Mouse (Mus musculus): ENCODE measurements at regions not wholly inside any gene's neighbourhood (a gene's known extent, or its start where the extent isn't known, plus 50 kb on each side); places are given as distances from the start of the nearest gene placed in this dataset.

DNA sequence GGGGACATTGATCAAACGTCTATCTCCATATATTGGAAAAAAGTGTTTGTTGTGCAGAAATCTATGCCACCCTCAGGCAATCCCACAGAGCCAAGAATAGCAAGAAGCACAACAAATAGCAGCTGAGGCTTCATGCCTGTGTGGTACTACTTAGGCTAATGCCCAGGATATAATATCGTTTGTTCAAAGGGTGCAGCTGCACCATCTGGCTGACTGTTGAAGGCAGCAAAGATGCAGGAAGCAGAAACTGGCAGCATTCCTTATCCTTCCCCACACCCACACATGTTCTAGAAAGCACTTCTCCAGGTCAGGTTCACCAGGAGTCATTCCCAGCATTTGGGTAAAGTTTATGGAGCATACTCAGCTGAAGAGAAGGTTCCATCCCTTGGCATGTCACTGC, 158.1 kb upstream of the Ccn2 start:
- DNase-seq (ENCODE audit: low spot score in 2 of 2): no peak

- DNase-seq (ENCODE audit: low spot score in 2 of 2): no peak
Measured at GRCm38 (mm10) chr10:24444572-24444971, 150.7 kb upstream of the Ccn2 start.

GRCm38 (mm10) chr10:24445036-24445435, 150.2 kb upstream of the Ccn2 start:
- DNase-seq (ENCODE audit: low spot score in 2 of 2): no peak

- no peak for DNase-seq (ENCODE audit: low spot score in 2 of 2)
Measured at GRCm38 (mm10) chr10:24446168-24446567, 149.1 kb upstream of the Ccn2 start.

GRCm38 (mm10) chr10:24447135-24447534, 148.1 kb upstream of the Ccn2 start:
- DNase-seq (ENCODE audit: low spot score in 2 of 2): peak; percentile 3 to 9

DNA sequence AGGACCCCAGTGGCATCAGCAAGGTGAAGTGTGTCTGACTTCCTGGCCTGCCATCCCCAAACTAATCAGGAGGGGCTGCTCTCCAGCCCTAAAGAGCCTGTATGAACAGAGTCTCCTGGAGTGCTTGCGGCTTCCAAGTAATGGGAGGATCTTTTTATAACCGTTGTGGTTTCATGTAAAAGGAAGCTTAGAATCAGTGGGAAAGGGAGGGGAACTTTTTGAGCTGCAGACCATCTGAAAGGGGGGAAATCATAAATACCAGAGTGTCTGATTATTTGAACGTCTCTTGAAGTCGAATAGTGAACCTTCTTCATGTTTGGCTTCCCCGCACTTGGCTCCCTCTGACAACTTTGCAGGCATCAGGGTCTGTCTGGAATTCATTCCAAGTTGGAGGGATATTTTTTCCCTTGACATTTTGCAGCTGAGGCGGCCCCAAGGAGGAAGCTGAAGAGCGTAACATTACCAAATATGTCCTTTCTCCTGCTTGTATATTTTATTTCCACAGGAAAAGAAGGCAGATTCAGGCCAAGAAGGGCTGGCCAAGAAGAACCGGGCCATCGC, 147.2 kb upstream of the Ccn2 start:
- DNase-seq (ENCODE audit: low spot score in 2 of 2): peak; percentile 3 to 21

DNA sequence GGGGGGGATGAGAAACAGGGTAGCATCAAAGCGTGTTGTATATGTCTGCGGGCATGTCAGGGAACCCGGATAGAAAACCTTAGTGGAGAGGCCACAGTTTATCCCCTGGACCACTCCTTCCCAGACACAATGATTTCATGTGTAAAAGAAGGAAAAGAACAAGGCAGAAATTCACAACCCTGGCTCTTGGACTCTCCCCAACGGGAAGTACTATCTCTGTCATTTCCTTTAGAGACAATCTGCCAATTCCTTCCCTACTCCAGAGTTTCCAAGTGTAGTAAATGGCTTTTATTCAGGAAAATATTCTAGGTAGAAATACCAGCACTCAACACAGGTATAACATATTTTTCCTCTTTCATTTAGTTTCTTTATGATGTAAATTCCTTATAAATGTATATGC, 141.7 kb upstream of the Ccn2 start:
- DNase-seq (ENCODE audit: low spot score in 2 of 2): no peak

DNA sequence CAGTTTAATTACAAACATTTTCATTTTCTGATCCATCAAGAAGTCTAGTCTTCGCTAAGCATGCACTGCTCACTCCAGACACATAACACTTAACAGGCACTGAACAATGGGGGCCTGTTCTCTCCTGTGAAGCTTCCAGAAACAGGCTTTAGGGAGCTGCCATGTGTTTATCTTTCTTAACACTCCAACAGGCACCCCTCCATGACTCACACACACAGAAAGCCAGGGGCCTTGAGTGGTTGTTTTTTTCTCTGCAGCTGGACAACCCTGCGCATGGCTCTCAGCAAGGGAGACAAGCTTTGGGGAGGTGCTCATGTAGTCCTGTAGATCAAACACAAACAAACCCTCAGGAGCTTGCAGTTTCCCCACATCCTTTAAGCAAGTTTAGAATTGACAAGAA, 136.6 kb upstream of the Ccn2 start:
- no peak for DNase-seq (ENCODE audit: low spot score in 2 of 2)

DNA sequence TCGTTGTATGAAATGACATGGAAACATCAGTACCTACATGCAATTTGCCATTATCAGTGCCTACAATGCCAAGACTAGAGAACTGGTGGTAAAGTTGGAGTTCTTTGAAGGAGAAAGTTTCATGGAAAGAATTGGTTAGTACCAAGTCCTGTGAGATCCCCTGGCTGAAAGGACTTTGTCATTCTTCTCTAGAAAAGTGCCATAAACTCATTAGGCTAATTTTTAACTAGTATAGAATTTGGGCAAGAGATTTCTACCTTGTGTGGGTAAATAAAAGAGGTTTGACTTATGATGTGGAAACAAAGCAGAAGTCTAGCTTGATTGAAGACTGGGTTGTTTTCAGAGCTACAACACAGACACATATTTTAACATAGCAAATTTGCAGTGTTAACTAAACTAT, 131.4 kb upstream of the Ccn2 start:
- DNase-seq (ENCODE audit: low spot score in 2 of 2): no peak

DNA sequence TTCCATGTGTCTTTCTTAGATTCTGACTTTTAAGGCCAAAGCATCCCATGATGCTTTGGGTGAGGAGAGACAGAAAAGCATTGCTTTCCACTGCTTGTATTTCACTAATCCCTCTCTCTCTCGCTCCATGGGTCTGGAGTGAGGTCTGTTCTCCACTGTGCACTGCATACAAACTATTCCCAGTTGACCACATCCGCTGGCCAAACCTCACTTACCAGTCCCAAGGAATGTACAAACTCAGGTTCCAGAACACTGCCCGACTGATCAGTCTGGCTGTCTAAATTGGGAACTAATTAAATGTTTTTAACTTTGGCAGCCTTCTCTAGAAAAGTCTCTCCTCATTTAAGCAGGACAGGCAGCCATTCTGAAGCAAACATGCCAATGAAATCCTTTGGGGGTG, 130.9 kb upstream of the Ccn2 start:
- no peak for DNase-seq (ENCODE audit: low spot score in 2 of 2)

DNA sequence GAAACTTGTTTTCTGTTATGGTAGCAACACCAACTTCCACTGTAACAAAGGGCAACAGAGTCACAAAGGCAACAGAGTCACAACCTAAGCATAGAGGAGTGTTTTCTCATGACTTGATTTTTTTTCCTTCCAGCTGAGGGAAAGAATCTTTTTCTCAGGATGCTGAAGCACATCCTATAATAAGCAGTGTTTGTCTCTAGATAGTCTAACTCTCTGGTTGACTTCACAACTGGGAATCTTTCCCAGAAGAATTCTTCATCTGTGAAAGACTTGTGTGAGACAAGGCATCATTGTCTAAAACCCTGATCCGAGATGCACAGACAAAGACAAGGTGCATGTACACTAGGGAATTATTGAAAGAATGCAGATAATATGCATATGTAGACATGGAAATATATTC, 125.5 kb upstream of the Ccn2 start:
- no peak for DNase-seq (ENCODE audit: low spot score in 2 of 2)

DNA sequence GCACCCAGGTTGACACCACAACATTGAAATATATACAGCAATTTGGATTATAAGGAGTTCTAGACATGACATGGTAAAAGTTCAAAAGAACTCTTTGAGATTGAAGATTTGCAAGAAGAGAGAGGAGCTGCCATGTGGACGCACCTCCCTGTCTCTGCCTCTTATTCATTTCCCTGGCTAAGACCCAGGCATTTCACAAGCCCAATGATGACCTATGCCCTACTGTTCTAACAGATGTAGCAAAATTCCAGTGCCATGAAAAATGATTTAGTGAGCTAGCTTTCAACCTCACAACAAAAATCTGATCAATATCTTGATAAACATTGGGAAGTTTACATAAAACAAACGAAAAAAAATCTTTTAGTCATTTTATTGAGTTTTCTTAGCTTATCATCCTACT, 123.7 kb upstream of the Ccn2 start:
- DNase-seq (ENCODE audit: low spot score in 2 of 2): no peak

DNA sequence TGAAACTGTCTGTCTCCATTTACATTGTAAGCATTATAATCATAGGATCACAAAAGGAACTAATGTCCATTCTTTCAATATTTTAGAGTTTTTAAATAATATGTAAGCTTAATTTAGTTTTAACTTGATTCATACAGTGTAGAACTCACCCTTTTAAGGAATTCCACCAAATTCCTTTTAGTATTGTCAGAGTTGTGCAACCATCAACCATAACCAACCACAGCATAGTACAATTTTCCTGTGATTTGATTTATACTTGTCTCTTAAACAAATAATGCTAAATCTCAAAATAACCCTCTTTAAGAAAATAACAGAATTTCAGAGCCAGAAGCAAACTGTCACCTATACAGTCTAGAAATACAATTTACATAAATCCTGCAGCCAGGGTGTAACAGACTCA, 119.0 kb upstream of the Ccn2 start:
- no peak for DNase-seq (ENCODE audit: low spot score in 2 of 2)

DNA sequence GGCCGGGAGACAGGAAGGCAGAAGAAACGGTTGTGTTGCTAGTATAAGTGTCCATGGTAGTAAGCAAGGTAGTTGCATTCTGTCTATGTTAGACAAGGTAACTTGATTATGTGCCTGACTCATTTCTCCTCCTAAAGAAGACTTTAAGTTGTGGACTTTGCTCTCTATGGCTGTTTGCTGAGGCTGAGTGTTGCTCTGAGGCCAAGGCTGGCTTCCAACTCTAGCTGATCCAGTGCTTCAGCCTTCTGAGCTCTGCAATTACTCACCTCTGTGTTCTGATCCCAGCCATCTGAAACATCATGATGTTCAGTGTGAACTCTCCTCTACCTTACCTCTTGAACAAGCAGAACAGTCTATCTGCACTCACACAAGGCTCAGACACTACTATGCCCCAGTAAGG, 116.7 kb upstream of the Ccn2 start:
- no peak for DNase-seq (ENCODE audit: low spot score in 2 of 2)

DNA sequence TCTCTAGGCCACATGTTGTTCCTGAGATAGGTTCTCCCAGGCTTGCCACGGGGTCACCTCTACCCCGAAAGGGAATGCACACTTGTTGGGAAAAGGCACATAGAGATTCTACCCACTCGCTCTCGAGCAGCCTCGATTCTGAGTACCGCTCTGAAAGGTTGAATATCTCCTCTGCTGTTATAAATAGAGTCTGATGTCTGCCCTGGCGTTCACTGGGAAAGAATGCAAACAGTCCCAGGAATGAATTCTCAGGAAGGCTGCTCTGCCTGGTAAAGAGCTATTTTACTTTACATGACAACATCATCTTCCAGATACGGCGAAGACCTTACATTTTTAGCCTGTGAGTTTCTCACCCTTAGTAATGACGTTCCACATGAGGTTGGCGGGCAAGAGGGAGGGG, 116.1 kb upstream of the Ccn2 start:
- DNase-seq (ENCODE audit: low spot score in 2 of 2): no peak

GRCm38 (mm10) chr10:24481926-24482612, 113.2 kb upstream of the Ccn2 start:
- no peak for DNase-seq (ENCODE audit: low spot score in 2 of 2)

GRCm38 (mm10) chr10:24483053-24483452, 112.2 kb upstream of the Ccn2 start:
- DNase-seq (ENCODE audit: low spot score in 2 of 2): no peak

GRCm38 (mm10) chr10:24484101-24484660, 111.1 kb upstream of the Ccn2 start:
- no peak for DNase-seq (ENCODE audit: low spot score in 2 of 2)

DNA sequence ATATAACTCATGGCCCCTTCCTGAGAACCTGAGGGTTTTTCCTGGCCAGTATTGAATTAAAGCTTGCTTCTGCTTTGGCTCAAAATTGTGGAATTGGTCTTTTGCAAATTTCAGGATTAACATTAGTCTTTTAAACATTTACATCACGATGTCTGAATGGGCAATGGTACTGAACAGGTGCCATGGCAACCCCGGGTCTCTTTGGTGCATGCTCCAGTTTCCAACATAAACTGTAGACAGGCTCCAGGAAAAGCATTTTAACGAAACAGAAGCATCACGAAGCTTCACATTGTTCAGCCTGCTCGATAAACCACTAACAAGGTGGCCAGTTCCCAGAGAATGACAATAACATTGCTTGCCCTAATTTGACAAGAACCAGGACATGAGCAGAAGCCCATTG, 109.8 kb upstream of the Ccn2 start:
- no peak for DNase-seq (ENCODE audit: low spot score in 2 of 2)

DNA sequence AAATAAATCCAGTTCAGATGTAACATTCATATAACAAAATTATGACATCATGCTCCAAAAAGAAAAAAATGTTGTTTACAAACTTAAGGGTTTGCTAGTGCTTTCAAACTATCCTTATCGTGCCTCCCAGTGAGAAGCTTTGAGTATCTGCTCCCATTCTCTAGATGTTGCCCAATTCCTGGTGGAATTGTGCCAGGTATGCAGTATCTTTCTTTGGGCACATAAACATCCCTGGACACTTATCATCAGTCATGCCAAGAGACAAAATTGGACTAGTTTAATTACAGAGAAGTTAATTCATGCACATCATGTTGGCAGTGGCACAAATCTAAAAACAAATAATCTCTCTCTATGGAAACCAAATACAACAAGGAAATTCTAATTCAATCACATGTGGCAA, 109.0 kb upstream of the Ccn2 start:
- DNase-seq (ENCODE audit: low spot score in 2 of 2): no peak

- DNase-seq (ENCODE audit: low spot score in 2 of 2): no peak
Measured at GRCm38 (mm10) chr10:24487915-24488314, 107.3 kb upstream of the Ccn2 start.

DNA sequence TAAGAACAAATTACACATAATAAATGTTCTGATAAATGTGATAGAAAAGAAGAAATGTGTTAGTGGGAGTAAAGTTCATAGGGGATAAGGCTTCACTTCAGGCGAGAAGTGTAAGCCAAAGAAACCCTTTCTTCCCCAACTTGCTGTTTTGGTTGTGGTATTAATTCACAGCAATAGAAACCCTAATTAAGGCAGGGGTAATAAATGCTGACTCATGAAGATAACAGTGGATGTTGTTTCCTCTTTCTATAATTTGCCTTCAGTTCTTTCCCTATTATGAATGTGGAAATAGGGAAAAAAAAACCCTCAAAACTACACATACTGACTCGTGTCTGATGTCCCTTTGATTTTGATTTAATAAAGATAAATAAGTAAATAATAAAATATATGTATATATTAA, 104.8 kb upstream of the Ccn2 start:
- DNase-seq (ENCODE audit: low spot score in 2 of 2): no peak

- no peak for DNase-seq (ENCODE audit: low spot score in 2 of 2)
Measured at GRCm38 (mm10) chr10:24491848-24492247, 103.4 kb upstream of the Ccn2 start.

Data from gastrocnemius, adult 8-10 months (tissue).